Mouse (Mus musculus): Measurements from ENCODE around the gene Prmt7. TPM values are rescaled to one million over a fixed set of nuclear protein-coding genes. Genes with fewer than 3 reads are reported as not detected.

Gene Prmt7
- polyA plus RNA-seq (2014; fragmentation: Illumina TruSeq; extraction: RNeasy Lipid Tissue Mini Kit (QIAGEN cat#74804); ENCODE audit: low read depth, low replicate concordance), result 5.5 TPM

DNA sequence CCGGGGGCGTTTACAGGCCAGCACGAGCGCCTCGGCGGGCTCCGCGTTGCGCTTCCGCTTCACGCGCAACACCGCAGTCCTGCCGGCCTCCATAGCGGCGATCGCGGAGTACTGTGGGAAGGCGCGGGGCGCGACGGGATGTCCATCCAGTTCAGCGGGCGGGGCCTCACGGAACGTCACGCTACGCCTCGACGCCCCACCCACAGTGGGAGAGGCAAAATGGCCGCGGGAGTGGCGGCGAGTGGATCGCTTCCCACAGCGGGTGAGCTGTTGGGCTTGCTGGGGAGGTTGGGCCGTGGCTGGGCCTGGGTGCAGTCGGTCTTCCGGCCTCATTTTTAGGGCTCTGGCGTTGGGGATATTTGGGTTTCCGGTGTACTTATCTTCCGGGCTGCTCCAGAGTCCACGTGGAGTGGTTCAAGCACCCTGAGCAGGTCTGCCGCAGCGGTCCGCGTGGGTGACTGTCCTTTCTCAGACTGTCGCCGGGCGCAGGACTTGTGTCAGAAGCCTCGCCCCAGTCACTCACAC is at the start of gene Prmt7, which contains the start of gene Slc7a6os:
Prmt7 (plus strand) TSS at position 116 of the 525 bp plus-strand sequence.
Slc7a6os (minus strand) TSS at position 115 of the 525 bp plus-strand sequence.

DNA sequence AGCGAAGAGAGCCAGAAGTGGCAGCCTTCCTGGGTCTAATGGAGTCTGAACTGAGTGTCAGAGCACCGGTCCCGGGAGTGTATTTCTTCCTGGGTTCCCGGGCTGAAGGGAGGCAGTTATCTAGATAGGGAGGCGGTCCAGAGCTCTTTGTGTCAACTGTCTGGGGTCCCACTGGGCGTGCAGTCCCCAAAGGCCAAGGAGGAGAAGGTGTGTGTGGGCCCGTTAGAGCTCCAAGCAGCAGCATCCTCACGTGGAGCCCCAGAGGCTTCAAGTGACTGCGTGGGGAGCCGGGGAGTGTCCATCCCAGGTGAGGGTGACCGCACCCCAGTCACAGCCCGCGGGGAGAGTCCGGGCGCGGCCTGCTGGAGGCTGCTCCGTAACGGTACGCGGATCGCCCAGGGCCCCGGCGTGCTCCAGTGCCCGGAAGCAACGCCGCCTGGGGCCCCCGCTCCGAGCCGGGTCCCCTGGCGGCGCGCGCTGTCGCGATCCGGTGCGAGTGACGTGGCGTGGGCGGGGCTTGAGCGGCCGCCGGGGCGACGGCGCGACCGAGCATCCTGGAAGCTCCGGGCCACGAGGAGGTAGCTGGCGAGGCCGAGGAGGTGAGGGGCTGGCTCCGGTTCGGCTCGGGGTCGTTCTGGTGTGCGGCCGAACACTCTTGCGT is 42.2 kb upstream of the Prmt7 start, which contains the start of gene Slc7a6:
Slc7a6 (plus strand) TSS at position 502 of the 661 bp plus-strand sequence.

Other genes with a start within 250 kb of the Prmt7 start
- 1.4 TPM for gene Slc12a4, start 244.8 kb upstream of the Prmt7 start, polyA plus RNA-seq (2014; fragmentation: Illumina TruSeq; extraction: RNeasy Lipid Tissue Mini Kit (QIAGEN cat#74804); ENCODE audit: low read depth, low replicate concordance)
- gene Dpep3, start 231.5 kb upstream of the Prmt7 start, polyA plus RNA-seq (2014; fragmentation: Illumina TruSeq; extraction: RNeasy Lipid Tissue Mini Kit (QIAGEN cat#74804); ENCODE audit: low read depth, low replicate concordance), result not detected
- gene Dus2, start 219.6 kb upstream of the Prmt7 start, polyA plus RNA-seq (2014; fragmentation: Illumina TruSeq; extraction: RNeasy Lipid Tissue Mini Kit (QIAGEN cat#74804); ENCODE audit: low read depth, low replicate concordance), result 2.1 TPM
- not detected for gene Dpep2nb, start 205.0 kb upstream of the Prmt7 start, polyA plus RNA-seq (2014; fragmentation: Illumina TruSeq; extraction: RNeasy Lipid Tissue Mini Kit (QIAGEN cat#74804); ENCODE audit: low read depth, low replicate concordance)
- gene Ddx28, start 199.1 kb upstream of the Prmt7 start, polyA plus RNA-seq (2014; fragmentation: Illumina TruSeq; extraction: RNeasy Lipid Tissue Mini Kit (QIAGEN cat#74804); ENCODE audit: low read depth, low replicate concordance), result 2.9 TPM
- 48.4 TPM for gene Nfatc3, start 152.1 kb upstream of the Prmt7 start, polyA plus RNA-seq (2014; fragmentation: Illumina TruSeq; extraction: RNeasy Lipid Tissue Mini Kit (QIAGEN cat#74804); ENCODE audit: low read depth, low replicate concordance)
- gene Esrp2, start 74.0 kb upstream of the Prmt7 start, polyA plus RNA-seq (2014; fragmentation: Illumina TruSeq; extraction: RNeasy Lipid Tissue Mini Kit (QIAGEN cat#74804); ENCODE audit: low read depth, low replicate concordance), result 6.5 TPM
- gene Pla2g15, start 60.5 kb upstream of the Prmt7 start, polyA plus RNA-seq (2014; fragmentation: Illumina TruSeq; extraction: RNeasy Lipid Tissue Mini Kit (QIAGEN cat#74804); ENCODE audit: low read depth, low replicate concordance), result 2.9 TPM
- gene Slc7a6, start 42.1 kb upstream of the Prmt7 start, polyA plus RNA-seq (2014; fragmentation: Illumina TruSeq; extraction: RNeasy Lipid Tissue Mini Kit (QIAGEN cat#74804); ENCODE audit: low read depth, low replicate concordance), result 5.2 TPM
- gene Slc7a6os, start within 50 bp of the Prmt7 start, polyA plus RNA-seq (2014; fragmentation: Illumina TruSeq; extraction: RNeasy Lipid Tissue Mini Kit (QIAGEN cat#74804); ENCODE audit: low read depth, low replicate concordance), result 29.7 TPM
- not detected for gene Smpd3, start 127.1 kb downstream of the Prmt7 start, polyA plus RNA-seq (2014; fragmentation: Illumina TruSeq; extraction: RNeasy Lipid Tissue Mini Kit (QIAGEN cat#74804); ENCODE audit: low read depth, low replicate concordance)
- gene Zfp90, start 204.4 kb downstream of the Prmt7 start, polyA plus RNA-seq (2014; fragmentation: Illumina TruSeq; extraction: RNeasy Lipid Tissue Mini Kit (QIAGEN cat#74804); ENCODE audit: low read depth, low replicate concordance), result 3.6 TPM